13 mouse cellular contexts compared by ENCODE assay signal in genomic region chr10:13303271-13304265, GRCm38 (mm10).
A peak's percentile ranks its signal among the peaks of the same experiment; 100 is the strongest.
DNase-seq lines count a peak whose midpoint lies in the region; ATAC-seq and TF ChIP-seq lines count a peak whose summit lies in the region.
"Had no signal": no experiment of that assay in that cellular context is flagged by ENCODE, and none has a peak within 500 bp of the region (broad histone marks: within the 10 kb centered on the region; RNA-seq: fewer than 3 reads in every experiment).

No protein-coding gene starts in this region.

- H3K4me3 ChIP-seq in heart, postnatal 0 days (ENCODE audit: low read depth, low read length): no peak overlapping the region
- no peak overlapping the region for H3K4me3 ChIP-seq in lung, postnatal 0 days (ENCODE audit: low read depth, low read length)
- H3K4me3 ChIP-seq in macrophage (ENCODE audit: inconsistent target): no peak overlapping the region
- H3K4me3 ChIP-seq: heart, embryonic 10.5 days; hindbrain, embryonic 15.5 days; neural tube, embryonic 13.5 days had no signal

- peaks cover 33% of the 10 kb centered on the region for H3K4me1 ChIP-seq in heart, postnatal 0 days (ENCODE audit: control insufficient read depth, insufficient read depth)
- H3K4me1 ChIP-seq in lung, postnatal 0 days (ENCODE audit: insufficient read depth, low read depth, low read length): peaks cover 6% of the 10 kb centered on the region; the same call in 1 of the 2 replicates
- H3K4me1 ChIP-seq: hindbrain, embryonic 15.5 days had no signal

- no peak for TF ChIP-seq CTCF in heart, postnatal 0 days (IDR thresholded peaks at IDR 0.05; ENCODE audit: low read depth)
- TF ChIP-seq CTCF in lung, postnatal 0 days (IDR thresholded peaks at IDR 0.05): no peak

- H3K27me3 ChIP-seq in heart, postnatal 0 days (ENCODE audit: control insufficient read depth, insufficient read depth, low read length): no peaks in the 10 kb centered on the region
- H3K27me3 ChIP-seq in lung, postnatal 0 days (replicated peaks; ENCODE audit: insufficient read depth, low read length): no peaks in the 10 kb centered on the region
- H3K27me3 ChIP-seq: hindbrain, embryonic 15.5 days; neural tube, embryonic 13.5 days had no signal

- no peak for TF ChIP-seq EP300 in heart, postnatal 0 days (IDR thresholded peaks at IDR 0.05; ENCODE audit: low read depth)
- no peak for TF ChIP-seq EP300 in lung, postnatal 0 days (IDR thresholded peaks at IDR 0.05)

- no peak overlapping the region for H3K9ac ChIP-seq in heart, postnatal 0 days (replicated peaks; ENCODE audit: low read depth, low read length)
- no peak overlapping the region for H3K9ac ChIP-seq in lung, postnatal 0 days (replicated peaks; ENCODE audit: low read depth)
- H3K9ac ChIP-seq: hindbrain, embryonic 15.5 days; neural tube, embryonic 13.5 days had no signal

- 66% methylated on average over 13 of the region's 13 CpGs for WGBS in heart, postnatal 0 days
- 52% methylated on average over 13 of the region's 13 CpGs for WGBS in lung, postnatal 0 days
- WGBS in macrophage (ENCODE audit: missing documents): 87% methylated on average over 13 of the region's 13 CpGs

- no peak overlapping the region for H3K4me2 ChIP-seq in heart, postnatal 0 days (ENCODE audit: low read depth, low read length)
- H3K4me2 ChIP-seq in lung, postnatal 0 days (replicated peaks; ENCODE audit: low read depth, low read length): no peak overlapping the region
- H3K4me2 ChIP-seq: hindbrain, embryonic 15.5 days; neural tube, embryonic 13.5 days had no signal

- ATAC-seq in heart, postnatal 0 days (ENCODE audit: insufficient read depth, low read depth): no peak
- ATAC-seq in lung, postnatal 0 days: peak; percentile 66
- ATAC-seq in cerebellum, adult (ENCODE audit: insufficient number of reproducible peaks, low FRiP score, low TSS enrichment): no peak

- H3K27ac ChIP-seq in heart, postnatal 0 days (ENCODE audit: low read depth): peak overlapping the region; percentile 48
- H3K27ac ChIP-seq in lung, postnatal 0 days (ENCODE audit: low read length): peak overlapping the region; percentile 26; the same call in 1 of the 2 replicates
- peak overlapping the region; percentile 65 for H3K27ac ChIP-seq in macrophage
- H3K27ac ChIP-seq: heart, embryonic 10.5 days; hindbrain, embryonic 15.5 days; neural tube, embryonic 13.5 days had no signal

- DNase-seq in heart, postnatal 0 days (ENCODE audit: low spot score): no peak
- DNase-seq in heart, adult 18-20 months: no peak
- peak; percentile 60 for DNase-seq in lung, postnatal 0 days (ENCODE audit: low spot score)
- DNase-seq in lung, postnatal 14 days: no peak
- DNase-seq in thymus, postnatal 0 days (ENCODE audit: low spot score): no peak
- DNase-seq: cerebellum, adult 8-10 months; midbrain, embryonic 14.5 days; right cerebral cortex, adult 18-20 months had no signal

- no peaks in the 10 kb centered on the region for H3K9me3 ChIP-seq in heart, postnatal 0 days (replicated peaks; ENCODE audit: control insufficient read depth, low read length)
- H3K9me3 ChIP-seq in lung, postnatal 0 days (ENCODE audit: low read length): no peaks in the 10 kb centered on the region
- H3K9me3 ChIP-seq: heart, embryonic 10.5 days; hindbrain, embryonic 15.5 days; neural tube, embryonic 13.5 days had no signal

- H3K79me2 ChIP-seq in macrophage (ENCODE audit: inconsistent target): peaks cover 13% of the 10 kb centered on the region; the same call in 1 of the 2 replicates

- peaks cover 12% of the 10 kb centered on the region; the same call in 1 of the 2 replicates for H3K36me3 ChIP-seq in heart, postnatal 0 days (replicated peaks; ENCODE audit: control insufficient read depth, insufficient read depth, low read length)
- H3K36me3 ChIP-seq in lung, postnatal 0 days (ENCODE audit: insufficient read depth, low read length): no peaks in the 10 kb centered on the region
- H3K36me3 ChIP-seq in macrophage (ENCODE audit: inconsistent target): no peaks in the 10 kb centered on the region
- H3K36me3 ChIP-seq: hindbrain, embryonic 15.5 days; neural tube, embryonic 13.5 days had no signal
